Mouse (Mus musculus): ENCODE measurements around the gene Gm8906. TPM values are rescaled to one million over a fixed set of nuclear protein-coding genes. Genes with fewer than 3 reads are reported as not detected.

Gm8906 gene
- total RNA-seq (2023): not detected

DNA sequence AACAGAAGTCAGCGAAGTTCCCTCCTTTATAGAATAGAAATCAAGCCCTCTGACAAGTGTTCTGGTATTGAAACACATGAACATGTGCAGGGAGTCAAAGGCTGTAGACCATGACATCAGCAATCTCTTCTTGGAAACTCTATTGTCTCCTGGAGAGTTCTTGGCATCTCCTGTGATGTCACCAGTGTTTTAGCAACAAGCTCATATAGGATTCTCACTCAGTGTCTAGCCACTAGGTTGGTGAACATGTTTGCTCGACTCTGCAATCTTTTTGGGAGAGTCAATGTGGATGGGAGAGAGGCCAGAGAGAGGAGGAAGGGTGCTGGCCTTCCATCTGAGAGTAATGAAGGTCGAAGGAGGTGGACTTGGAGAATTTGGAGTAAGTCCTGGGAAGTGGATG lies at the start of gene Gm8906:
Gene Gm8906 (plus strand): TSS at position 301 of the 400 bp plus-strand sequence.

Other genes starting within 250 kb of the Gm8906 start
- gene Gm8890, start 246.7 kb upstream of the Gm8906 start, total RNA-seq (2023): not detected
- not detected for gene Speer1, start 161.2 kb upstream of the Gm8906 start, total RNA-seq (2023)
- not detected for gene Gm8897, start 86.3 kb upstream of the Gm8906 start, total RNA-seq (2023)
- gene Gm6460, start 92.2 kb downstream of the Gm8906 start, total RNA-seq (2023): not detected
- gene Gm8922, start 179.3 kb downstream of the Gm8906 start, total RNA-seq (2023): not detected